Mouse (Mus musculus) small intestine, adult 2 months (tissue): ENCODE measurements around the gene Lrrc4c. TPM values are rescaled to one million over a fixed set of nuclear protein-coding genes. Genes with fewer than 3 reads are reported as not detected.

Source experiments
- H3K27ac ChIP-seq: fragments of 200-500 bp; 2 replicates; pipeline ENCODE4 v1.5.1; 2012; ENCODE audit warnings: low read depth, low read length, control low read depth, inconsistent platforms; ENCODE audit not compliant: insufficient read depth
- H3K27me3 ChIP-seq: fragments of 200-500 bp; 2 replicates; pipeline ENCODE4 v1.6.1; 2012; ENCODE audit warnings: mild to moderate bottlenecking, moderate library complexity, low read length, inconsistent platforms; ENCODE audit not compliant: control insufficient read depth, insufficient read depth
- H3K36me3 ChIP-seq: fragments of 200-500 bp; 2 replicates; pipeline ENCODE4 v1.6.1; 2012; ENCODE audit warnings: mild to moderate bottlenecking, low read length, control low read depth, inconsistent platforms; ENCODE audit not compliant: control insufficient read depth, insufficient read depth
- H3K4me1 ChIP-seq: fragments of 200-500 bp; 2 replicates; pipeline ENCODE4 v1.6.1; 2012; ENCODE audit warnings: low read length, inconsistent platforms, mixed read lengths; ENCODE audit not compliant: control insufficient read depth, insufficient read depth, insufficient read length
- H3K4me3 ChIP-seq: fragments of 200-500 bp; 2 replicates; pipeline ENCODE4 v1.5.1; 2012; ENCODE audit warnings: low read depth, mild to moderate bottlenecking, control low read depth, inconsistent platforms, low read length, moderate library complexity
- CTCF ChIP-seq: fragments of 200-500 bp; IDR thresholded peaks from 2 replicates; pipeline ENCODE4 v1.5.1; 2012; ENCODE audit warnings: low read depth, mild to moderate bottlenecking, control low read depth, inconsistent platforms, low read length, moderate library complexity, mixed read lengths; ENCODE audit not compliant: insufficient replicate concordance, insufficient read length; ENCODE audit errors: extremely low read depth
- POLR2A ChIP-seq: fragments of 200-500 bp; IDR thresholded peaks from 2 replicates; pipeline ENCODE4 v1.6.1; 2012; ENCODE audit warnings: low read depth, mild to moderate bottlenecking, control low read depth, inconsistent platforms, low read length, moderate library complexity
- WGBS: fragments of 180-500 bp; shearing (Covaris S2); methylation state at CpG from one replicate; pipeline ENCODE4 v1.1.7; 2018; 5-methylcytosine and 5-hydroxymethylcytosine counted together
- polyA plus RNA-seq: library from polyadenylated mRNA; depleted of rRNA; stranded (reverse); fragments of >200 nt; gene quantifications from 2 replicates; pipeline ENCODE4 v1.2.3, GENCODE M21; 2012

The Lrrc4c gene
- polyA plus RNA-seq, 1 experiment: 0.15 TPM

DNA sequence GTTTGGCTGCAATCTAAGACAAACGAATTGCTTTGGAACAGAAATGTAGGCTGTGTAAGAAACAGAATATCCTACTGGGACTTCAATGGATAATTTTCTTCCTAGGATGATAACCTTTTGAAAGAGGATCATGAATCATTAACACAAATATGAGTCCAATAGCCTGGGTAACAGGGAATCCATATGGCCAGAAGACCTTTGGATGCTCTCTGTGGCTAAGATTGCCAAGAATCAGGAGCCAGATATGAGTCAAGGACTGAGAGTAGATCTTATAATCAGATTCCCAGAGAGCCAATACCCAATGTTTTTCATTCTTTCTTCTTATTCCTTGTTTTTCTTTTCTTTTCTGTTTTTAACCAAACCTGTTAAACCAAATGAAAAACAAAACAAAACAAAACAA is 93.2 kb downstream of the Lrrc4c start:
- H3K27me3 ChIP-seq: no peaks in the 10 kb centered on the region
- no peak overlapping the region for H3K27ac ChIP-seq
- TF ChIP-seq CTCF: no peak
- TF ChIP-seq POLR2A: no peak
- WGBS: 86% methylated on average over 1 of the region's 1 CpGs
- no peaks in the 10 kb centered on the region for H3K36me3 ChIP-seq
- no peaks in the 10 kb centered on the region for H3K4me1 ChIP-seq
- H3K4me3 ChIP-seq: no peak overlapping the region

DNA sequence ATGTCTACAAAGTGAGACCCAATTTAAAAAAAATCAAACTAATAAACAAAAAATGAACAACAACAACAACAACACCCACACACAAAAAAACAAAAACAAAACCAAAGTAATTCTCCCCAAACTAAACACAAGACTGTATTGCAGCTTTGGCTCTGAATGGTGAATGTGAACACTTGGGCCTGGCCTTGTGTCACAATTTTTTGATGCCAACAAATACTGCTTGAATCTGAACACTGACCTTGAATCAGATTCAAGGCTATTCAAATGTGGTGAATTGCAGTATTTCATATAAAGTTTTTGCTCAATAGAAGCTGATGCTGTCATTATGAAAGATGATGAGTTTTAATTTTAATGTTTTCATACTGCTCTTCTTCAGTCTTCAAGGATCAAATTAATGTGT is 143.6 kb downstream of the Lrrc4c start:
- Histone ChIP-seq H3K27me3 (no peaks in the 10 kb centered on the region), H3K4me3 (no peak overlapping the region), H3K4me1 (no peaks in the 10 kb centered on the region), H3K27ac (no peak overlapping the region), H3K36me3 (no peaks in the 10 kb centered on the region)
- no peak for TF ChIP-seq CTCF
- no peak for TF ChIP-seq POLR2A

DNA sequence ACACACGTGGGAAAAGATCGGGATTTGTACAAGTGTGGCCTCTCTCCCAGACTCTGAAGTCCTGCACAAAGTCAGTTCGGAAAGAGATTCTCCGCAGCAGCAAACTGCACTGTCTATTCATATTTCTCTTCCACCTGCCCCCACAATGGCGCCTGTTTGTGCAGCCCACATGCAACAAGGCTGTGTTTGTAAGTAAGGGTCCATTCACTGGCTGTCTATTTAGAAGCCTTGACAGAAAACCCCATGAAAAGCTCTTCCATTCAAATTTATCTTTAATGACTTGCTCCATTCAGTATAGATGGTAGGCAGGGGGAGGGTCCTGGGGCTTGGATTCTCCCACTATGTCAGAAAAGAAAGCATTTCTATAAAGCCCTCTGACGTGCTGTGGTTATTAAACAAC is 157.7 kb downstream of the Lrrc4c start:
- Histone ChIP-seq H3K4me3 (no peak overlapping the region), H3K27ac (no peak overlapping the region), H3K4me1 (no peaks in the 10 kb centered on the region), H3K36me3 (no peaks in the 10 kb centered on the region), H3K27me3 (no peaks in the 10 kb centered on the region)
- TF ChIP-seq POLR2A (no peak), CTCF (no peak)
- 81% methylated on average over 6 of the region's 6 CpGs for WGBS

DNA sequence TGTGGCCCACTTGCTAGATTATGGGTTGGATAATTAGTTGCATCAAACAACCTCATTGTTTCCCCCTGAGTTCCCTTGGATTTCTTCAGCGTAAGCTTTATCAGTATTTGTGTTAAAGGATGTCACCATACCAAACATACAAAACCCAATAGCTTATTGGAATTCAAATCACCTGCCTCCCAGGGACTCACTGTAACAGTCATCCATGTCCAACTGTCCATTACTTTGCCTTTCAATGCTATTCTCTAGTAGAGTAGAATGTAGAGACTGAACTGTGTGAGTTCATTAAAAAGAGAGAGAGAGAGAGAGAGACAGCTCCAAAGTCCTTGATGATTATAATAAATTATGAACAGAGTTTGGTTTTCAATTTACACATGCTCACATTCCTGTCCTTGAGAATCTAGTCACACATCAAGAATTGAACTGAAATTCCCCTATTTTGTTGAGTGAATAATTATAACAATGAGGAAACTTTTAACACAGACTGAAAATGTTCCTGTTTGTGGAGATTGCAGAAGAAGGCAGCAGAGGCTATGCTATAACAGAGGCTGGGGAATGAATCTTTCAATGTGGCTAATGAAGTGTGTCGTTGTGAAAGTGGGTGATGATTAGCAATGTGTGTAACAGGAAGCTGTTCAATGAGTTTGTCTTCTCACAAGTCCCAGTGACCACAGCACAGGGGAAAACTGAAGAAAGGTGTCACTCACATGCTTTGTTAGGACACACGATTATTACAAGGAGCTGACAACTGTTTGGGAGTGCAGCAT is 181.3 kb downstream of the Lrrc4c start:
- TF ChIP-seq CTCF (no peak), POLR2A (no peak)
- Histone ChIP-seq H3K36me3 (no peaks in the 10 kb centered on the region), H3K4me3 (no peak overlapping the region), H3K27me3 (no peaks in the 10 kb centered on the region), H3K27ac (no peak overlapping the region), H3K4me1 (no peaks in the 10 kb centered on the region)
- WGBS: 76% methylated on average over 3 of the region's 3 CpGs

DNA sequence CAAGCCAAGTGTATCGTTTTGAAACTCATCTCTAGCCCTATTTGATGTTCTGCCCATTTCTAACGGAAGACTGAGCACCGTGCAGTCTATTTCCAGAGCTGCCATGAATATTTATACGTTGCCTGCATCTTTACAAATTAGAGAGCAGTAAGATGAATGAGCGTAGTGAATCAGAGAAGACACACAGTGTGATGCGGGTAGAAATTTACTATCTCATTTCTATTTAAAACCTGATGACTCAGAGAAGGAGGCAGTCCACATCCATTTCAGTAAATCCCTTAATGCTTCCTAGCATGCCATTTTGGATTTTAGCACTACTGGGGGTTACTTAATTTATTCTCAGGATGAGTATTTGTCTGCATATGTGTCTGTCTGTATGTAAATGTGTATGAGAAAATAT is 186.2 kb downstream of the Lrrc4c start:
- whole genome bisulfite sequencing: 74% methylated on average over 6 of the region's 6 CpGs
- Histone ChIP-seq H3K27ac (no peak overlapping the region), H3K27me3 (no peaks in the 10 kb centered on the region), H3K4me3 (no peak overlapping the region), H3K36me3 (no peaks in the 10 kb centered on the region), H3K4me1 (no peaks in the 10 kb centered on the region)
- TF ChIP-seq CTCF (no peak), POLR2A (no peak)

DNA sequence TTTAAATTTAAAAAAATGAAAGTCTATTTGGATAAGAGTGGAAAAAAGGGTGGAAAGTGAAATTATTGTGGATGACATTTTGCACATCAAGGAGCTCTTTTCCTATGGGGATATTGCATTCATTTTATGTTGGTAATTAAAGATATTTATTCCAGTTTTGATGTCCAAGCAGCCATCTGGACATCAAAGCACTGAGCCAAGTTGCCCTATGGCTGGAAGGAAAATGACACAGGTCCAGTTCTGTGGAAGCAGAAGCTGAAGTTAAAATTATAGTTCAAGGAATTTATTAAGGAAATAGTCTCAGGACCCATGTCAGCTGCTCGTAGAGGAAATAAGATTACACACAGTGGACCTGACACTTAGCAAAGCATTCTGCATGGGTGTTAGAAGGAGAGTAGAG is 187.7 kb downstream of the Lrrc4c start:
- TF ChIP-seq POLR2A (no peak), CTCF (no peak)
- Histone ChIP-seq H3K4me3 (no peak overlapping the region), H3K36me3 (no peaks in the 10 kb centered on the region), H3K27me3 (no peaks in the 10 kb centered on the region), H3K4me1 (no peaks in the 10 kb centered on the region), H3K27ac (no peak overlapping the region)
- 71% methylated on average over 1 of the region's 1 CpGs for WGBS

DNA sequence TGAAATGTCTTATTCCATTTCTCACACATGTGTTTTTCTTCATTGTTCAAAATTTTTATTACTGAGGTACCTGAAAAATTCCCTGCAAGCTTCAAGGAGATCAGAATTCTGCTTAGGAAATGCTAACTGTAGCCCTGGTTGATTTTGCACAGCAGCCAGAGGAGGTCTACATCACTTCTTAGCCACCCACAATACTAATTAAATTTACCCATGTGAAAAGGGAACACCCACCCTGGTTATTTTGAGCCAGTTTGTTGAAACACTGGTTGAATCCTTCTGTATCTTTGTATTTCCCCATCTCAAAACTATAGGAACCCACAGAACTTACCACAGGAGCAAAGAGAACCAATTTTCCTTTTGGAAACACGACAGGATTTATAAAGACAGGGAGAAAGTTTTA is 191.0 kb downstream of the Lrrc4c start:
- H3K4me1 ChIP-seq: no peaks in the 10 kb centered on the region
- no peak overlapping the region for H3K27ac ChIP-seq
- TF ChIP-seq CTCF: no peak
- no peak for TF ChIP-seq POLR2A
- no peaks in the 10 kb centered on the region for H3K27me3 ChIP-seq
- H3K4me3 ChIP-seq: no peak overlapping the region
- H3K36me3 ChIP-seq: no peaks in the 10 kb centered on the region
- 46% methylated on average over 1 of the region's 1 CpGs for WGBS
